9 mouse cellular contexts compared by ENCODE assay signal in the genomic region with DNA sequence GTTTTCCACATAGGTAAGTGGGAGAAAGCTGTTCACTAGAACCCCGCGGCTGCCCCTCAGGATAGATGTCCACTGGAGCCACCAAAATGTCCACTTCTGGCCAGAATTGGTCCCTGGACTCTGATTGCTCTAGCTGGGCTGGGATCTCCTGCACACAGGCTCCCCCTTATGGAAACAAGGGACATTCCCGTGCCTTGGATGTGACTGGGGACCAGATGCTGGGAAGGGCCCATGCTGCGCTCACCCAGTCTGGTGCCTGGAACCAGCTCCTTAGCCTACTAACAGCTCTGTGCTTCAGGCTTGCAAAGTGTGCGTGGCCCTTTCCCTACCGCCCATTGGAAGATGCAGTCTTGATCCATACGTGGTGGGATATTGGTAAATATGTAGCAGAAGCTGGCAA.
DNase-seq lines count a peak whose midpoint lies in the region; ATAC-seq and TF ChIP-seq lines count a peak whose summit lies in the region.
"Had no signal": no experiment of that assay in that cellular context is flagged by ENCODE, and none has a peak within 500 bp of the region (broad histone marks: within the 10 kb centered on the region; RNA-seq: fewer than 3 reads in every experiment).

No protein-coding gene starts in this region.

- H3K27ac ChIP-seq in embryonic facial prominence, embryonic 10.5 days (replicated peaks), result no peak overlapping the region
- H3K27ac ChIP-seq: liver, embryonic 13.5 days had no signal

- intact Hi-C loops in heart, postnatal 36 days (cut with DNase I), result loop anchor here (2.0 to 10.0 kb wide), 5 partner anchors 138 to 332 kb away; partner anchors contain the start of gene Fgf18

- WGBS in embryonic facial prominence, embryonic 10.5 days, result 32% methylated on average over 7 of the region's 7 CpGs

- ATAC-seq in megakaryocyte, adult 5-6 weeks (ENCODE audit: poor library complexity, severe bottlenecking), result no peak

- no peaks in the 10 kb centered on the region for H3K4me1 ChIP-seq in E14TG2a.4 (replicated peaks; ENCODE audit: low read depth, low read length)
- no peaks in the 10 kb centered on the region for H3K4me1 ChIP-seq in embryonic facial prominence, embryonic 10.5 days
- H3K4me1 ChIP-seq: liver, embryonic 13.5 days had no signal

- H3K27me3 ChIP-seq in E14TG2a.4 (ENCODE audit: insufficient read depth, low read length), result peaks cover 31% of the 10 kb centered on the region
- peaks cover 38% of the 10 kb centered on the region for H3K27me3 ChIP-seq in embryonic facial prominence, embryonic 10.5 days (replicated peaks; ENCODE audit: low read depth, poor library complexity, severe bottlenecking)
- H3K27me3 ChIP-seq: liver, embryonic 13.5 days had no signal

- H3K4me3 ChIP-seq in E14TG2a.4 (replicated peaks; ENCODE audit: low read length), result no peak overlapping the region
- H3K4me3 ChIP-seq in embryonic facial prominence, embryonic 10.5 days, result no peak overlapping the region
- H3K4me3 ChIP-seq: liver, embryonic 13.5 days had no signal

- no peaks in the 10 kb centered on the region for H3K36me3 ChIP-seq in E14TG2a.4 (ENCODE audit: insufficient read depth, low read length)
- no peaks in the 10 kb centered on the region for H3K36me3 ChIP-seq in embryonic facial prominence, embryonic 10.5 days (replicated peaks)
- H3K36me3 ChIP-seq: liver, embryonic 13.5 days had no signal

- peak; percentile 19; the same call in 1 of the 2 replicates for TF ChIP-seq CTCF in E14TG2a.4 (conservative IDR thresholded peaks at IDR 0.05; ENCODE audit: low read length)

- H3K9me3 ChIP-seq in E14TG2a.4 (ENCODE audit: low read length), result no peaks in the 10 kb centered on the region
- H3K9me3 ChIP-seq in embryonic facial prominence, embryonic 10.5 days, result peaks cover 2% of the 10 kb centered on the region; the same call in 1 of the 2 replicates
- H3K9me3 ChIP-seq: liver, embryonic 13.5 days had no signal

- peak; percentile 65 for DNase-seq in adrenal gland, adult 2 months
- peak; percentile 58 for DNase-seq in embryonic facial prominence, embryonic 10.5 days (ENCODE audit: low spot score)
- DNase-seq in heart, postnatal 36 days, result peak; percentile 41 to 44
- DNase-seq in layer of hippocampus, postnatal 14 days (ENCODE audit: low spot score in 2 of 2), result peak; percentile 60 to 79
- peak; percentile 53 for DNase-seq in mesoderm, embryonic 11.5 days (ENCODE audit: low read depth, low spot score)
- no peak for DNase-seq in thymus, postnatal 14 days
- DNase-seq: liver, embryonic 13.5 days had no signal
